Comparison of ENCODE assay signal across 11 mouse cellular contexts in the genomic region with DNA sequence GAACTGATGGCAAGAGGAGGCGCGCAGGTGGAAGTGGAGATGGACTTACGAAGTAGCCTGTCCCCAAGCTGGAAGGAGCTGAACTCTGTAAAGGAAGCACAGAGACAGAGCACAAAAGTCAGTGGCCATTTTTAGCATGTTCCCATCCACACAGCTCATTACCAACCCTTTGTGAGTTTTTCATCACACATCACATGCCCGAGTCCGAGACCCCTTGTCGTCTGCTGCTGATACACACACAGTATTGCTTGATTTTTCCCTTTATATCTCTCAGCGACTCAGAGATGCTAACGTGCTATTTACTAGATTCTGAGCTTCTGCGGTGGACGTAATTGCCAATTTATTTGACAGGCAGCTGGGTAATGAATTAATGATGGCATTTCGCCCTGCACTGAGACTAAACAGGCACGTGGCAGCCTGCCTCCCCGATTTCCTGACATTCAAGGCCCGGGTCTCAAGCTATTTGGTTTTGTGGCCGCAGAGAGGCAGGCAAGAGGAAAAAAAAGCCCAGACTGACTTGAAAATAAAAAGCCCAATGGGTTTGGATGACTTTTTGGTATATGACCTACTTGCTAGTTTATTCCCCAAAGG.
DNase-seq lines count a peak whose midpoint lies in the region; ATAC-seq and TF ChIP-seq lines count a peak whose summit lies in the region.
"Had no signal": no experiment of that assay in that cellular context is flagged by ENCODE, and none has a peak within 500 bp of the region (broad histone marks: within the 10 kb centered on the region; RNA-seq: fewer than 3 reads in every experiment).

No protein-coding gene starts in this region.

- H3K4me3 ChIP-seq in limb, embryonic 11.5 days (ENCODE audit: low read depth, low read length) = no peak overlapping the region
- no peak overlapping the region for H3K4me3 ChIP-seq in limb, embryonic 10.5 days
- no peak overlapping the region for H3K4me3 ChIP-seq in forebrain, postnatal 0 days (ENCODE audit: low read depth, low read length)
- H3K4me3 ChIP-seq in midbrain, embryonic 16.5 days (ENCODE audit: low read depth, low read length) = no peak overlapping the region
- H3K4me3 ChIP-seq in liver, embryonic 11.5 days (ENCODE audit: low read depth, low read length) = no peak overlapping the region
- H3K4me3 ChIP-seq: intestine, embryonic 15.5 days; neural tube, embryonic 12.5 days had no signal

- WGBS in limb, embryonic 11.5 days = 42% methylated on average over 15 of the region's 15 CpGs
- 47% methylated on average over 15 of the region's 15 CpGs for WGBS in limb, embryonic 10.5 days
- WGBS in forebrain, postnatal 0 days = 23% methylated on average over 15 of the region's 15 CpGs
- 38% methylated on average over 15 of the region's 15 CpGs for WGBS in midbrain, embryonic 16.5 days
- 69% methylated on average over 15 of the region's 15 CpGs for WGBS in liver, embryonic 11.5 days

- no peaks in the 10 kb centered on the region for H3K27me3 ChIP-seq in limb, embryonic 11.5 days (ENCODE audit: control insufficient read depth, insufficient read depth, low read length)
- H3K27me3 ChIP-seq in limb, embryonic 10.5 days (ENCODE audit: low read depth, poor library complexity, severe bottlenecking) = no peaks in the 10 kb centered on the region
- no peaks in the 10 kb centered on the region for H3K27me3 ChIP-seq in forebrain, postnatal 0 days (ENCODE audit: insufficient read depth, low read length)
- H3K27me3 ChIP-seq in midbrain, embryonic 16.5 days (ENCODE audit: control insufficient read depth, insufficient read depth, low read depth, low read length) = no peaks in the 10 kb centered on the region
- no peaks in the 10 kb centered on the region for H3K27me3 ChIP-seq in liver, embryonic 11.5 days (replicated peaks; ENCODE audit: control insufficient read depth, insufficient read depth, low read length)
- H3K27me3 ChIP-seq: intestine, embryonic 15.5 days; neural tube, embryonic 12.5 days had no signal

- no peak for TF ChIP-seq CTCF in forebrain, postnatal 0 days (IDR thresholded peaks at IDR 0.05; ENCODE audit: low read depth)

- no peaks in the 10 kb centered on the region for H3K4me1 ChIP-seq in limb, embryonic 11.5 days (ENCODE audit: control insufficient read depth, insufficient read depth, low read length)
- peaks cover 14% of the 10 kb centered on the region for H3K4me1 ChIP-seq in limb, embryonic 10.5 days
- H3K4me1 ChIP-seq in forebrain, postnatal 0 days (ENCODE audit: insufficient read depth) = peaks cover 32% of the 10 kb centered on the region
- peaks cover 22% of the 10 kb centered on the region for H3K4me1 ChIP-seq in midbrain, embryonic 16.5 days (ENCODE audit: control insufficient read depth, insufficient read depth, low read length)
- H3K4me1 ChIP-seq in liver, embryonic 11.5 days (replicated peaks; ENCODE audit: control insufficient read depth, insufficient read depth, low read length) = no peaks in the 10 kb centered on the region
- H3K4me1 ChIP-seq: intestine, embryonic 15.5 days had no signal

- ATAC-seq in limb, embryonic 11.5 days (ENCODE audit: insufficient number of reproducible peaks, low FRiP score, low TSS enrichment, low read depth) = no peak
- ATAC-seq in forebrain, postnatal 0 days = no peak
- peak; percentile 41; the same call in 1 of the 2 replicates for ATAC-seq in midbrain, embryonic 16.5 days
- ATAC-seq in liver, embryonic 11.5 days (replicated peaks; ENCODE audit: low FRiP score) = no peak
- ATAC-seq: intestine, embryonic 15.5 days had no signal

- no peak overlapping the region for H3K27ac ChIP-seq in limb, embryonic 11.5 days (replicated peaks; ENCODE audit: low read depth, low read length)
- H3K27ac ChIP-seq in limb, embryonic 10.5 days = no peak overlapping the region
- no peak overlapping the region for H3K27ac ChIP-seq in forebrain, postnatal 0 days (ENCODE audit: low read depth, low read length)
- H3K27ac ChIP-seq in midbrain, embryonic 16.5 days (ENCODE audit: low read length) = peak overlapping the region; percentile 9
- no peak overlapping the region for H3K27ac ChIP-seq in liver, embryonic 11.5 days (ENCODE audit: low read depth, low read length)
- H3K27ac ChIP-seq: intestine, embryonic 15.5 days; neural tube, embryonic 12.5 days had no signal

- no peak overlapping the region for H3K4me2 ChIP-seq in limb, embryonic 11.5 days (ENCODE audit: low read depth, severe bottlenecking)
- H3K4me2 ChIP-seq in forebrain, postnatal 0 days (ENCODE audit: low read depth) = no peak overlapping the region
- H3K4me2 ChIP-seq in midbrain, embryonic 16.5 days (ENCODE audit: low read length) = 0 out of 2 replicates have a peak overlapping the region, but pooled peaks have one; percentile 3
- H3K4me2 ChIP-seq in liver, embryonic 11.5 days = no peak overlapping the region
- H3K4me2 ChIP-seq: intestine, embryonic 15.5 days; neural tube, embryonic 12.5 days had no signal

- H3K36me3 ChIP-seq in limb, embryonic 11.5 days (ENCODE audit: control insufficient read depth, insufficient read depth, low read length) = no peaks in the 10 kb centered on the region
- 0 out of 2 replicates have a peak, but pooled peaks cover 5% of the 10 kb centered on the region for H3K36me3 ChIP-seq in limb, embryonic 10.5 days
- no peaks in the 10 kb centered on the region for H3K36me3 ChIP-seq in forebrain, postnatal 0 days (ENCODE audit: insufficient read depth)
- no peaks in the 10 kb centered on the region for H3K36me3 ChIP-seq in midbrain, embryonic 16.5 days (ENCODE audit: control insufficient read depth, insufficient read depth, low read length)
- no peaks in the 10 kb centered on the region for H3K36me3 ChIP-seq in liver, embryonic 11.5 days (ENCODE audit: control insufficient read depth, insufficient read depth, low read length)
- H3K36me3 ChIP-seq: intestine, embryonic 15.5 days; neural tube, embryonic 12.5 days had no signal

- no peaks in the 10 kb centered on the region for H3K9me3 ChIP-seq in limb, embryonic 11.5 days (ENCODE audit: control insufficient read depth, low read length)
- no peaks in the 10 kb centered on the region for H3K9me3 ChIP-seq in limb, embryonic 10.5 days (replicated peaks)
- no peaks in the 10 kb centered on the region for H3K9me3 ChIP-seq in forebrain, postnatal 0 days (ENCODE audit: low read length)
- H3K9me3 ChIP-seq in midbrain, embryonic 16.5 days (replicated peaks; ENCODE audit: control insufficient read depth, low read length, poor library complexity, severe bottlenecking) = no peaks in the 10 kb centered on the region
- H3K9me3 ChIP-seq in liver, embryonic 11.5 days (ENCODE audit: control insufficient read depth, low read length) = no peaks in the 10 kb centered on the region
- H3K9me3 ChIP-seq: intestine, embryonic 15.5 days; neural tube, embryonic 12.5 days had no signal

- H3K9ac ChIP-seq in limb, embryonic 11.5 days (ENCODE audit: low read length) = no peak overlapping the region
- no peak overlapping the region for H3K9ac ChIP-seq in forebrain, postnatal 0 days
- H3K9ac ChIP-seq in midbrain, embryonic 16.5 days (ENCODE audit: low read depth, low read length) = no peak overlapping the region
- H3K9ac ChIP-seq in liver, embryonic 11.5 days (ENCODE audit: low read depth, low read length) = no peak overlapping the region
- H3K9ac ChIP-seq: intestine, embryonic 15.5 days; neural tube, embryonic 12.5 days had no signal

- peak; percentile 32 to 43 for DNase-seq in cerebellum, postnatal 10 days
- no peak for DNase-seq in cerebellum, postnatal 4 days (ENCODE audit: low spot score in 2 of 2)
- peak; percentile 38 for DNase-seq in limb, embryonic 11.5 days (ENCODE audit: low spot score)
- no peak for DNase-seq in limb, embryonic 10.5 days (ENCODE audit: low spot score)
- peak; percentile 63 for DNase-seq in forebrain, postnatal 0 days
- DNase-seq in kidney, adult 9 months = no peak
- DNase-seq in liver, embryonic 11.5 days (ENCODE audit: low spot score) = no peak
- DNase-seq: right cerebral cortex, postnatal 25 days had no signal

Comparison
In these comparisons a context has a peak if more than half of its experiments do, and no peak if none do; other contexts are left out.
1. DNase-seq: peak in cerebellum, postnatal 10 days (2 of 2), limb, embryonic 11.5 days (single experiment) and forebrain, postnatal 0 days (single experiment); none in cerebellum, postnatal 4 days (0 of 2), limb, embryonic 10.5 days (single experiment), kidney, adult 9 months (single experiment) and liver, embryonic 11.5 days (single experiment).